Mouse (Mus musculus): ENCODE results near the gene 4933405L10Rik. TPM values are rescaled to one million over a fixed set of nuclear protein-coding genes. Genes with fewer than 3 reads are reported as not detected.

4933405L10Rik gene
- polyA plus RNA-seq, 1 experiment from 2014 or later, result 0.15 TPM

DNA sequence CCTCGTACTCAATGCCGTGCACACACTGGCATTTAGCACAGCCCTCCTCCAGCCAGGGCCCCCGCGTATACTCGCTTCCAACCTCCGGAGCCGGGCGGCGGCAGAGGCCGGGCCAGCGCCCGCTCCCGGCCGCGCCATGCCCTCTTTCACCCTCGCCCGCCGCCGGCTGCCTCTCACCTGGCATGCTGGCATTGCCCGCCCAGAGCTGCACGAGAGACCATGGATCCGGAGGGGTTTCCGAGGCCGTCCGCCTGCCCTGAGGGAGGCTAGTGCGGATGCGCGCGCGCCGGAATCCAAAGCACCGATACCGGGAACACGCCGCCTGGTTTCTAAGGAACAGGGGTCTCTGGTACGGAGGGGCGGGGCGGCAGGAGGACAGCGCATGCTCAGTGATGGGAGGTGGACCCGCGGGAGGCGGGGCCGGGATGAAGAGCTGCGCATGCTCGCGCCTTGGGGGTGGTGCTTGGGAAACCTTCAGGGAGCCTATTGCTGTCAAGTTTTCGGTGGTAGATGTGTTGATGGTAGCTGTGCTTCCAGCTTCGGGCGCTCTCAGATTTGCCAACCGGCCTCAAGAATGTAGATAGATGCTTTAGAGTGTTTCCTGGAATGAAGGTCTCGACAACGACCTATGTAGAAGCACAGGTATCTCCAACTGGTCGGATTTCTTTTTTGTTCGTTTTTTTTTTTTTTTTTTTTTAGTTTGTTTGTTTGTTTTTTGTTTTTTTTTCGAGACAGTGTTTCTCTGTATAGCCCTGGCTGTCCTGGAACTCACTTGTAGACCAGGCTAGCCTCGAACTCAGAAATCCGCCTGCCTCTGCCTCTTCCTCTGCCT is 51.0 kb downstream of the 4933405L10Rik start, which contains the start of gene Gfod2:
Gene Gfod2 (minus strand): TSS at position 388 of the 832 bp plus-strand sequence.
- Histone ChIP-seq H3K36me3 (ENCODE audit: control insufficient read depth, insufficient read depth, low read length) (no peaks in the 10 kb centered on the region), H3K27me3 (replicated peaks; ENCODE audit: control insufficient read depth, insufficient read depth, low read length) (no peaks in the 10 kb centered on the region), H3K4me3 (ENCODE audit: low read length) (peak within 1 kb of the TSS; percentile 76), H3K4me1 (ENCODE audit: control insufficient read depth, insufficient read depth, low read depth, low read length) (peaks cover 9% of the 10 kb centered on the region), H3K4me2 (ENCODE audit: low read length) (peak within 1 kb of the TSS; percentile 72), H3K9ac (ENCODE audit: low read depth, low read length) (peak within 1 kb of the TSS; percentile 93), H3K27ac (ENCODE audit: low read depth, low read length) (peak within 1 kb of the TSS; percentile 93), H3K9me3 (ENCODE audit: control insufficient read depth, low read length) (no peaks in the 10 kb centered on the region)
- WGBS, result 4% methylated on average over 57 of the region's 57 CpGs
- ATAC-seq, result peak; percentile 98

Other genes starting within 250 kb of the 4933405L10Rik start
- gene Tppp3, start 236.1 kb upstream of the 4933405L10Rik start, polyA plus RNA-seq (2015; fragmentation: Nextera tagmentation; extraction: Ambion mirVana), result 246 and 256 TPM in 2 replicates
- 39.0 and 40.2 TPM in 2 replicates for gene Zdhhc1, start 210.8 kb upstream of the 4933405L10Rik start, polyA plus RNA-seq (2015; fragmentation: Nextera tagmentation; extraction: Ambion mirVana)
- gene Hsd11b2, start 188.9 kb upstream of the 4933405L10Rik start, polyA plus RNA-seq (2015; fragmentation: Nextera tagmentation; extraction: Ambion mirVana), result 6.9 and 8.8 TPM in 2 replicates
- gene Atp6v0d1, start 141.6 kb upstream of the 4933405L10Rik start, polyA plus RNA-seq (2015; fragmentation: Nextera tagmentation; extraction: Ambion mirVana), result 250 and 273 TPM in 2 replicates
- gene Ripor1, start 102.4 kb upstream of the 4933405L10Rik start, polyA plus RNA-seq (2015; fragmentation: Nextera tagmentation; extraction: Ambion mirVana), result 37.2 and 41.7 TPM in 2 replicates
- 92.7 and 93.4 TPM in 2 replicates for gene Ctcf, start 71.1 kb upstream of the 4933405L10Rik start, polyA plus RNA-seq (2015; fragmentation: Nextera tagmentation; extraction: Ambion mirVana)
- gene Agrp, start 70.3 kb upstream of the 4933405L10Rik start, polyA plus RNA-seq (2015; fragmentation: Nextera tagmentation; extraction: Ambion mirVana), result 0.75 and 1.4 TPM in 2 replicates
- gene Carmil2, start 21.4 kb upstream of the 4933405L10Rik start, polyA plus RNA-seq (2015; fragmentation: Nextera tagmentation; extraction: Ambion mirVana), result 22.0 and 22.1 TPM in 2 replicates
- gene Acd, start 6.6 kb upstream of the 4933405L10Rik start, polyA plus RNA-seq (2015; fragmentation: Nextera tagmentation; extraction: Ambion mirVana), result 91.7 and 96.4 TPM in 2 replicates
- 62.5 and 63.8 TPM in 2 replicates for gene Pard6a, start 6.5 kb upstream of the 4933405L10Rik start, polyA plus RNA-seq (2015; fragmentation: Nextera tagmentation; extraction: Ambion mirVana)
- 17.7 and 17.9 TPM in 2 replicates for gene Enkd1, start 555 bp downstream of the 4933405L10Rik start, polyA plus RNA-seq (2015; fragmentation: Nextera tagmentation; extraction: Ambion mirVana)
- gene Gfod2, start 51.0 kb downstream of the 4933405L10Rik start, polyA plus RNA-seq (2015; fragmentation: Nextera tagmentation; extraction: Ambion mirVana), result 82.7 and 82.9 TPM in 2 replicates
- gene Ranbp10, start 119.7 kb downstream of the 4933405L10Rik start, polyA plus RNA-seq (2015; fragmentation: Nextera tagmentation; extraction: Ambion mirVana), result 8.9 and 9.3 TPM in 2 replicates
- gene Tsnaxip1, start 120.1 kb downstream of the 4933405L10Rik start, polyA plus RNA-seq (2015; fragmentation: Nextera tagmentation; extraction: Ambion mirVana), result 0.86 and 1.4 TPM in 2 replicates
- 52.3 and 54.7 TPM in 2 replicates for gene Cenpt, start 145.6 kb downstream of the 4933405L10Rik start, polyA plus RNA-seq (2015; fragmentation: Nextera tagmentation; extraction: Ambion mirVana)
- 52.5 and 55.9 TPM in 2 replicates for gene Thap11, start 147.5 kb downstream of the 4933405L10Rik start, polyA plus RNA-seq (2015; fragmentation: Nextera tagmentation; extraction: Ambion mirVana)
- gene Nutf2, start 152.9 kb downstream of the 4933405L10Rik start, polyA plus RNA-seq (2015; fragmentation: Nextera tagmentation; extraction: Ambion mirVana), result 118 and 158 TPM in 2 replicates
- 47.8 and 54.4 TPM in 2 replicates for gene Edc4, start 173.2 kb downstream of the 4933405L10Rik start, polyA plus RNA-seq (2015; fragmentation: Nextera tagmentation; extraction: Ambion mirVana)
- gene Nrn1l, start 185.9 kb downstream of the 4933405L10Rik start, polyA plus RNA-seq (2015; fragmentation: Nextera tagmentation; extraction: Ambion mirVana), result 0.95 and 1.3 TPM in 2 replicates
- 11.0 and 13.3 TPM in 2 replicates for gene Pskh1, start 192.8 kb downstream of the 4933405L10Rik start, polyA plus RNA-seq (2015; fragmentation: Nextera tagmentation; extraction: Ambion mirVana)
- 3.3 and 4.5 TPM in 2 replicates for gene Ctrl, start 226.2 kb downstream of the 4933405L10Rik start, polyA plus RNA-seq (2015; fragmentation: Nextera tagmentation; extraction: Ambion mirVana)
- 81.8 and 93.0 TPM in 2 replicates for gene Psmb10, start 230.8 kb downstream of the 4933405L10Rik start, polyA plus RNA-seq (2015; fragmentation: Nextera tagmentation; extraction: Ambion mirVana)
- gene Lcat, start 235.7 kb downstream of the 4933405L10Rik start, polyA plus RNA-seq (2015; fragmentation: Nextera tagmentation; extraction: Ambion mirVana), result 6.0 and 9.9 TPM in 2 replicates